Mouse (Mus musculus) thymus, adult 2 months (tissue): ENCODE measurements around the gene Ccnh.

Source experiments
- CTCF ChIP-seq: fragments of 200-500 bp; IDR thresholded peaks from 2 replicates; pipeline ENCODE4 v1.5.1; 2012; ENCODE audit warnings: mild to moderate bottlenecking, control low read depth, low read length, moderate library complexity, borderline replicate concordance; ENCODE audit not compliant: control insufficient read depth, poor library complexity, insufficient read depth; ENCODE audit errors: extremely low read depth
- POLR2A ChIP-seq: fragments of 200-500 bp; IDR thresholded peaks from 2 replicates; pipeline ENCODE4 v1.6.1; 2012; ENCODE audit warnings: mild to moderate bottlenecking, low read length, control low read depth, moderate library complexity; ENCODE audit not compliant: control insufficient read depth, poor library complexity, insufficient read depth; ENCODE audit errors: extremely low read depth

GRCm38 (mm10) chr13:85159971-85160370, 29.2 kb upstream of the Ccnh start:
- no peak for TF ChIP-seq CTCF
- TF ChIP-seq POLR2A = no peak
